ENCODE assay signal across 11 mouse cellular contexts in genomic region chr2:169483934-169484333, GRCm38 (mm10).
DNase-seq lines count a peak whose midpoint lies in the region; TF ChIP-seq lines count a peak whose summit lies in the region.
"Had no signal": no experiment of that assay in that cellular context is flagged by ENCODE, and none has a peak within 500 bp of the region (broad histone marks: within the 10 kb centered on the region; RNA-seq: fewer than 3 reads in every experiment).

No protein-coding gene starts in this region.

- no peaks in the 10 kb centered on the region for H3K36me3 ChIP-seq in liver, adult 2 months (ENCODE audit: control insufficient read depth, insufficient read depth, low read length)
- H3K36me3 ChIP-seq: heart, embryonic 15.5 days; limb, embryonic 12.5 days had no signal

- H3K27ac ChIP-seq in liver, adult 2 months (replicated peaks; ENCODE audit: insufficient read depth, low read depth, low read length) = no peak overlapping the region
- H3K27ac ChIP-seq: heart, embryonic 15.5 days; limb, embryonic 12.5 days had no signal

- H3K27me3 ChIP-seq in liver, adult 2 months (ENCODE audit: control insufficient read depth, insufficient read depth, low read length) = no peaks in the 10 kb centered on the region
- H3K27me3 ChIP-seq: heart, embryonic 15.5 days; limb, embryonic 12.5 days had no signal

- TF ChIP-seq CTCF in liver, adult 2 months (IDR thresholded peaks at IDR 0.05; ENCODE audit: low read depth, low read length) = no peak

- H3K4me3 ChIP-seq in liver, adult 2 months (ENCODE audit: insufficient read depth, low read depth, low read length) = no peak overlapping the region
- H3K4me3 ChIP-seq: heart, embryonic 15.5 days; limb, embryonic 12.5 days had no signal

- intact Hi-C loops in left cerebral cortex, postnatal 36 days (cut with DNase I) = no loop called here

- WGBS in liver, adult 2 months = 17% methylated on average over 8 of the region's 8 CpGs

- H3K79me2 ChIP-seq in liver, adult 2 months (ENCODE audit: control insufficient read depth, insufficient read depth, low read length) = no peaks in the 10 kb centered on the region

- H3K4me1 ChIP-seq in liver, adult 2 months (ENCODE audit: control insufficient read depth, insufficient read depth, low read length) = no peaks in the 10 kb centered on the region

- no peak for TF ChIP-seq POLR2A in liver, adult 2 months (IDR thresholded peaks at IDR 0.05; ENCODE audit: extremely low read depth, insufficient read depth, low read length)

- DNase-seq in liver, adult 2 months (ENCODE audit: extremely low read depth, low read depth, low spot score) = peak; percentile 78
- DNase-seq in liver (no peak), MN1 (ENCODE audit: low spot score) (peak; percentile 78)
- peak; percentile 53 for DNase-seq in adrenal gland, postnatal 25 days
- peak; percentile 63 to 77 for DNase-seq in kidney, postnatal 25 days
- no peak for DNase-seq in left cerebral cortex, postnatal 36 days (ENCODE audit: low spot score in 2 of 2)
- no peak for DNase-seq in spleen, adult 12 weeks (ENCODE audit: low spot score)
- DNase-seq: gastrocnemius, postnatal 14 days; thymus, postnatal 4 days had no signal

- H3K9ac ChIP-seq in liver, adult 2 months (ENCODE audit: low read depth, low read length) = no peak overlapping the region
- H3K9ac ChIP-seq: heart, embryonic 15.5 days; limb, embryonic 12.5 days had no signal

Comparison
In these comparisons a context has a peak if more than half of its experiments do, and no peak if none do; other contexts are left out.
1. DNase-seq: peak in liver, adult 2 months (single experiment), MN1 (single experiment), adrenal gland, postnatal 25 days (single experiment) and kidney, postnatal 25 days (2 of 2); none in liver (single experiment), left cerebral cortex, postnatal 36 days (0 of 2) and spleen, adult 12 weeks (single experiment).